Mouse (Mus musculus) liver, embryonic 15.5 days (tissue): ENCODE results near the gene Gpr82. TPM values are rescaled to one million over a fixed set of nuclear protein-coding genes. Genes with fewer than 3 reads are reported as not detected.

Experiments
- ATAC-seq: fragments of 200-750 bp; cut with Nextera tagmentation; 2 replicates; pipeline ENCODE4 v1.8.0; 2017; ENCODE audit warnings: moderate number of reproducible peaks, mild to moderate bottlenecking, moderate library complexity; ENCODE audit not compliant: insufficient read depth
- H3K27ac ChIP-seq: fragments of 300-500 bp; sonication (generic); replicated peaks from 2 replicates; pipeline ENCODE4 v1.5.1; 2015; ENCODE audit warnings: mild to moderate bottlenecking, inconsistent platforms
- H3K27me3 ChIP-seq: fragments of 300-500 bp; sonication (generic); 2 replicates; pipeline ENCODE4 v1.6.1; 2015; ENCODE audit warnings: mild to moderate bottlenecking, inconsistent platforms
- H3K36me3 ChIP-seq: fragments of 300-500 bp; sonication (generic); replicated peaks from 2 replicates; pipeline ENCODE4 v1.6.1; 2015; ENCODE audit warnings: moderate library complexity, mild to moderate bottlenecking, inconsistent platforms
- H3K4me1 ChIP-seq: fragments of 300-500 bp; sonication (generic); replicated peaks from 2 replicates; pipeline ENCODE4 v1.6.1; 2015; ENCODE audit warnings: inconsistent platforms
- H3K4me2 ChIP-seq: fragments of 300-500 bp; sonication (generic); 2 replicates; pipeline ENCODE4 v1.6.1; 2015; ENCODE audit warnings: moderate library complexity, mild to moderate bottlenecking, inconsistent platforms
- H3K4me3 ChIP-seq: fragments of 300-500 bp; sonication (generic); replicated peaks from 2 replicates; pipeline ENCODE4 v1.5.1; 2015; ENCODE audit warnings: mild to moderate bottlenecking, inconsistent platforms
- H3K9ac ChIP-seq: fragments of 300-500 bp; sonication (generic); 2 replicates; pipeline ENCODE4 v1.6.1; 2015; ENCODE audit warnings: moderate library complexity, mild to moderate bottlenecking, inconsistent platforms
- H3K9me3 ChIP-seq: fragments of 300-500 bp; sonication (generic); replicated peaks from 2 replicates; pipeline ENCODE4 v1.6.1; 2016; ENCODE audit warnings: inconsistent platforms
- WGBS: fragments of 180-500 bp; shearing (Covaris S2); methylation state at CpG from one replicate; pipeline ENCODE4 v1.1.7; 2015; ENCODE audit warnings: mixed read lengths; ENCODE audit not compliant: insufficient replicate concordance; 5-methylcytosine and 5-hydroxymethylcytosine counted together
- polyA plus RNA-seq: library from polyadenylated mRNA; unstranded; fragments of >200 nt; fragmentation: Nextera tagmentation; extraction: Ambion mirVana; gene quantifications from 2 replicates; pipeline ENCODE4 v1.2.1, GENCODE M21; 2015

Gpr82 gene
- 0.03 and 0.06 TPM in 2 replicates for polyA plus RNA-seq

DNA sequence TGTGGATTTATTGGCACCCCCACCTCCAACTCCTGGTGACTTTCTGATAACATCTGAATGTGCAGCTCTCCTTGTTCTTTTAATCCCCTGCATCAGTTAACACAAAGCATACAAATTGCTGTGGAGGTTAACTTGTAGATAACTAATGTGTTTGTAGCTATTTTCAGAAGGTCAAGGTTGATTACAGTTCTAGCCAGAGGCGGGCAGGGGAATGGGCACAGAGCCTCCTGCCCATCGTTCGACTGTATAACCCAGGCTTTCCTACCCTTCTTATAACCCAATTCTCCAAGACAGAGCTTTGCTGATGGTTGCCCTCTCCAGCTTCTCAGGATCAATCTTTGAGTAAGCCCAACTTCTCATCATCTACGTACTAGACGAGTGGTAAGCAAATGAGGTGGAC lies at the start of gene Gpr82:
Gene Gpr82, plus strand, starts transcription at position 301 of the 400 bp plus-strand sequence.
- Histone ChIP-seq H3K9me3 (no peaks in the 10 kb centered on the region), H3K36me3 (no peaks in the 10 kb centered on the region), H3K4me2 (no peak within 1 kb of the TSS), H3K4me1 (peaks cover 3% of the 10 kb centered on the region; the same call in 1 of the 2 replicates), H3K27ac (no peak within 1 kb of the TSS), H3K4me3 (no peak within 1 kb of the TSS), H3K27me3 (no peaks in the 10 kb centered on the region), H3K9ac (no peak within 1 kb of the TSS)
- no peak for ATAC-seq
- 78% methylated on average over 5 of the region's 5 CpGs for WGBS

DNA sequence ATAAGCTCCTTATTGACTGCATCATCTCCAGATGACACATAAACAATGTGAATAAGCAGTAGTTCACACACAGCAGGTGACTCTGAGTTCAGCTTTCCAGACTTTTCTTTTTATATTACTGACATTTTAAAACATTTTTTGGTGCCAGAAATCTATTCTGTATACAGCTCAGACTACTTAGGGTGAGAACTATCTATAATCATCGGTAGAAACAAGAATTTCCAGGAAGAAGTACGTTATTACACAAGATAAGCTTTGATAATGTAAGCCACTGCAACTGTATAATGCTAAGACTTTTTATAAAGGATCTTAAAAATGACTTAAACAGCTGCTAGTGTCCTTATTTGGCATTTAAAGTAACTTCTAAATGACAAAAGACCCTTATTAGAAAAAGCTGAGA lies 49.0 kb upstream of the Gpr82 start:
- no peak overlapping the region for H3K4me3 ChIP-seq
- WGBS: 32% methylated on average over 2 of the region's 2 CpGs
- H3K4me1 ChIP-seq: no peaks in the 10 kb centered on the region
- no peaks in the 10 kb centered on the region for H3K36me3 ChIP-seq
- no peak for ATAC-seq
- H3K27me3 ChIP-seq: no peaks in the 10 kb centered on the region
- H3K9ac ChIP-seq: no peak overlapping the region
- H3K9me3 ChIP-seq: no peaks in the 10 kb centered on the region
- H3K27ac ChIP-seq: no peak overlapping the region
- H3K4me2 ChIP-seq: no peak overlapping the region

DNA sequence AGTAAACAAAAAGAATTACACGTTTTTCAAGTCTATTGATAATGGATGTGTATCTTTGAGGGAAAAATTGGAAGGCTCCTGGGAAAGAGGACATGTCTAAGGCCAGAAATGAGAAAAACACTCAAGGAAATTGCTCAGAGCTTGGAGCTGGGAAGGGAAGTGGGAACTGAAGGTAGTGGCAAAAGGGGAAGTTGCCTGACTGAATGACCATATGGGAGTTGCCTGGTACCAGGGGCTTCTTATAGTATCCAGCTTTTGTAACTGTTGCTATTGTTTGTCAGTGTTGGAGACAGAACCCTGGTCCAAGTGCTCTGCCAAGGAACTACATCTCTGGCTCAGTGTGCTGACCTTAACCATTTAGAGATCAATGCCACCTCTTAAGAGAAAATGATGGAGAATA lies 44.4 kb upstream of the Gpr82 start:
- Histone ChIP-seq H3K27me3 (no peaks in the 10 kb centered on the region), H3K36me3 (no peaks in the 10 kb centered on the region), H3K4me2 (no peak overlapping the region), H3K4me1 (no peaks in the 10 kb centered on the region), H3K9ac (no peak overlapping the region), H3K9me3 (no peaks in the 10 kb centered on the region), H3K4me3 (no peak overlapping the region), H3K27ac (no peak overlapping the region)
- WGBS: 33% methylated on average over 1 of the region's 1 CpGs
- ATAC-seq: no peak

DNA sequence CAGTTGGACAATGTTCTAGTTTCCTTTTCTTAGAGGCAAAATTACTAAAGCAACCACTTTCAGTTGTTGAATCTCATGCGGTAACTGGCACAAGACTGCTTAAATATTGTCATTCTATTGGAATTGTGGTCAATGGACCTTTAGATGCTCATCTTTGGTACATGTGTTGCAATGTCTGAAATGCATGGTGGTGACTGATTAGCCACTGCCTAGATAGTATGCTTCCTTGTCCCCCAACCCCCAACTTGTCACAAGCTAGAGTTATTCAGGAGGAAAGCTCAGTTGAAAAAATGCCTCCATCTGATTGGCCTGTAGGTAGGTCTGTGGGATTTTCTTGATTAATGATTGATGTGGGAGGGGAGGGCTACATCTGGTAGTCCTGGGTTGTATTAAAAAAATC lies 43.9 kb upstream of the Gpr82 start:
- Histone ChIP-seq H3K9ac (no peak overlapping the region), H3K4me3 (no peak overlapping the region), H3K9me3 (no peaks in the 10 kb centered on the region), H3K36me3 (no peaks in the 10 kb centered on the region), H3K4me2 (no peak overlapping the region), H3K27ac (no peak overlapping the region), H3K4me1 (no peaks in the 10 kb centered on the region), H3K27me3 (no peaks in the 10 kb centered on the region)
- 61% methylated on average over 1 of the region's 1 CpGs for WGBS
- ATAC-seq: no peak

DNA sequence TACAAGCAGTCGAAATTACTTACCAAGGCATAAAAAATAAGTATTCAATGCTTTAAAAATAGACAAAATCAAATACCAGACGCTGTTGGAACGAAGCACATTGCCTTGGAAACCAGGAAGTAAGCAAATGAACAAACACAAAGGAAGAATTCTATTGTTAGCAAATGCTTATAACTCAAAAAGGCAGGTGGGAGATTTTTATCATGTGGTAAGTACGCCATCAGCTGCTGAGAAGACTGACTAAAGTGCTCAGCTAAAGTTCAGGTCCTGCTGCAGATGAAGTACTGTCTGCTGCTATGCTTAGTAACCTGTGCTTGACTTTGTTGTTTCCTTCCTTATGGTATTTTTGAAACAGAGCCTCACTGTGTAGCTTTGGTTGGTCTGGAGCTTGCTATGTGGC lies 42.7 kb upstream of the Gpr82 start:
- WGBS: 47% methylated on average over 4 of the region's 4 CpGs

DNA sequence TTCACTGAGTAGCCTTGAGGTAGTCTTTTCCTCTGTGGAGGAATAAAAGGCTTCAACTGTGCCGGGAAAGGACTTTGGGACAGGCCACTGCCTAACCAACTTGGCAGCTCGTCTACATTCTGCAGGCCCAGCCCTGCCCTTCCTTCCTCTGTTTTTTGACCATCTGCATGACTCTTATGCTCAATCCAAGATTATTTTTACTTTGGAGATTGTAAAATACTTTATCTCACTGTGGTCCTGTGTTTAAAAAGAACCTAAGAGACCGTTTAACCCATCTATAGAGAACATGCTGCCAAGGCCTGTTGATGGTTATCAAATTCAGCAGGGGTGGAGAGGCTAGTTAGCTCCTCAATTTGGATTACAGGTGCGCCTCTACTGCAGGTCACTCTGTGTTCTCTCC lies 39.7 kb upstream of the Gpr82 start:
- H3K27ac ChIP-seq: no peak overlapping the region
- 54% methylated on average over 4 of the region's 4 CpGs for WGBS
- H3K9ac ChIP-seq: no peak overlapping the region
- no peaks in the 10 kb centered on the region for H3K36me3 ChIP-seq
- H3K27me3 ChIP-seq: no peaks in the 10 kb centered on the region
- no peak overlapping the region for H3K4me2 ChIP-seq
- H3K9me3 ChIP-seq: no peaks in the 10 kb centered on the region
- ATAC-seq: no peak
- no peaks in the 10 kb centered on the region for H3K4me1 ChIP-seq
- no peak overlapping the region for H3K4me3 ChIP-seq

More for the DNA sequence above, 42.7 kb upstream of the Gpr82 start:
- Histone ChIP-seq H3K9me3 (no peaks in the 10 kb centered on the region), H3K9ac (no peak overlapping the region), H3K36me3 (no peaks in the 10 kb centered on the region), H3K27me3 (no peaks in the 10 kb centered on the region), H3K27ac (no peak overlapping the region), H3K4me1 (no peaks in the 10 kb centered on the region), H3K4me3 (no peak overlapping the region), H3K4me2 (no peak overlapping the region)
- ATAC-seq: no peak

DNA sequence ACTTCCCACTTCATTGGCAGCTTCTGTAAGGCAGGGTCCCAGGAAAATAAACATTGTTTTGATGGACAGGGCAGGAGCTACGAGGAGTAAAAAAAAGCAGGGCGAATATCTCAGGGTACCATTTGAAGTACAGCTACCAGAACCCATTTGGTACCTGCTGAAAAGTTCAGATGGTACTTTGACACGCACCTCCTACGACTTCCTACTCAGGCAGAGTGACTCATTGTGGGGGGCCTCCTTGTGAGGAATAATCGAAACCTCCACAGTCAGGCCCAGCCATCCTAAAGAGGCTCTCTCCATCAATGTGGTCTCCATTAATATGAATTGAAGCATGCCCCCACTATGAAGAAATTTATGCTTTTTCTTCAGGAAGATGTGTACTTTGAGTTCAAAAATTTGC lies 38.5 kb upstream of the Gpr82 start:
- Histone ChIP-seq H3K9ac (no peak overlapping the region), H3K4me2 (no peak overlapping the region), H3K9me3 (no peaks in the 10 kb centered on the region), H3K27ac (no peak overlapping the region), H3K27me3 (no peaks in the 10 kb centered on the region), H3K36me3 (no peaks in the 10 kb centered on the region), H3K4me1 (no peaks in the 10 kb centered on the region), H3K4me3 (no peak overlapping the region)
- no peak for ATAC-seq
- WGBS: 51% methylated on average over 5 of the region's 5 CpGs

DNA sequence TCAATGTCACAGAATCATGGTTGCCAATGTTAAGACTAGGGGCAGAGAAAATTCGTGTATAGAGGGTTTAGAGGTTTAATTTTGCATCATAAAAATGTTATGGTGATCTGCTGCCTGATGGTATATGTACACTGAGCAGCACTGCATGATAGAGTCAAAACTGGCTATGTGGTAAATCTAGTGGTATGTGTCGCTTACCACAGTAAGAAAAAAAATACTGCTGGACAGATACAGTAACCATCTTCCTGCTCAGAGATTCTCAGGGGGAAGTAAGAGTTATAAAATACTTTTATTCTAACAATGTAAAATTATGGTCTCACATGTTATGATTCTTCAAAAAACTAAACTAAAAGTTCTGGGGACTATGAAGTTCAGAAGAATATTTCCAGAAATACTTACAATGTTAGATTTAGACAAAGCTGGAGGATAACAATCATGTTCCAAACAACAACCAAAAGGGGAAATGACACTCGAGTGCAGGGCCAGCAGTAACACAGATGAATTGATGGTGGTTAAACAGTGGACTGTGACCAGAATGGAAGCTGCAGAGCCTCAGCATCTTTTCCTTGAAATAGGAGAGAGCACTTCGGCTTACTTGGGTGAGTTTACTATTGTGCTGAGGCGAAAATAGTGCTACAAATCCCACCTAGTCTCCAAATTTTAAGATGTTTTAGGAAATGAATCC lies 29.4 kb upstream of the Gpr82 start, which contains the start of gene Gpr34:
Gene Gpr34, plus strand, starts transcription at position 491 of the 685 bp plus-strand sequence.
- no peaks in the 10 kb centered on the region for H3K36me3 ChIP-seq
- WGBS: 26% methylated on average over 5 of the region's 5 CpGs
- no peaks in the 10 kb centered on the region for H3K4me1 ChIP-seq

DNA sequence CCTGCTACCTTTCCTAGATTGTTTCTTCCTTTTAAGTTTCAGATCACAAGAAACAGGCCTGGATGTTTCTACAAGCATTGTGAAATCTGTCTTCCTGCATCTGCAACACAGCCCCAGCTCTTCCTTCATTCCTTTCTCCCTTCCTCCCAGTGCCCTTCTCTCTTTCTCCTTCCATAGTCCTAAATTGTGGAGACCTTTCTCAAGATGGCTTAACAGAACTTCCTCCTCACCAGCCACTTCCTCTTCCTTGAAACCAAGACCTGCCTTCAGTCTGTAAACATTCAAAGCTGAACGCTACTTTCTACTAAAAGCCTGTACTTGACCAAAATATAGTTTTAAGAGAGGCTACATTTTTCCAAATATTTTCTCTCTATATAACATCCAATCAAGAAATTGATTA lies 24.8 kb upstream of the Gpr82 start:
- WGBS: 46% methylated on average over 1 of the region's 1 CpGs
- Histone ChIP-seq H3K27me3 (no peaks in the 10 kb centered on the region), H3K4me3 (no peak overlapping the region), H3K9me3 (no peaks in the 10 kb centered on the region), H3K27ac (no peak overlapping the region), H3K4me1 (no peaks in the 10 kb centered on the region), H3K4me2 (no peak overlapping the region), H3K36me3 (no peaks in the 10 kb centered on the region), H3K9ac (no peak overlapping the region)
- no peak for ATAC-seq

More for the DNA sequence above, 29.4 kb upstream of the Gpr82 start, which contains the start of gene Gpr34:
- Histone ChIP-seq H3K4me2 (no peak within 1 kb of the TSS), H3K27me3 (no peaks in the 10 kb centered on the region), H3K4me3 (no peak within 1 kb of the TSS), H3K9me3 (no peaks in the 10 kb centered on the region), H3K27ac (no peak within 1 kb of the TSS), H3K9ac (no peak within 1 kb of the TSS)
- ATAC-seq: no peak

DNA sequence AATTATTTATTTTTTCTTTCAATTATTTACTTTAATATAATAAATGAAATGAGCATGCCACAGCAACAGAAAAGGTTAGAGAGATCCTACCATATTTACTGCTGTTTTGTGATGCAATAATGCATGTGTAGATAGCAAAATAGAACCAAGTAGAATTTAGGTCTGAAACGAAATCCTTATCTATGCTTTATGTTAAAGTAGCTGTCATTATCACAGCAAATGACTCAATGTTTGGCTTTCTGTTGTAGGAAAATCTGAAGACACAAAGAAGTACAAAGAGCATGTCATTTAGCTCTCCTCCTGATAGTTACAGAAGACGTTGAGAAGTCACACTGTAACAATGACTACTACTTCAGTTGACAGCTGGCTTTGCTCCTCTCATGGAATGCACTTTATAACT lies 22.3 kb upstream of the Gpr82 start:
- H3K27ac ChIP-seq: no peak overlapping the region
- H3K27me3 ChIP-seq: no peaks in the 10 kb centered on the region
- H3K4me1 ChIP-seq: no peaks in the 10 kb centered on the region
- H3K9me3 ChIP-seq: no peaks in the 10 kb centered on the region
- H3K4me2 ChIP-seq: no peak overlapping the region
- H3K4me3 ChIP-seq: no peak overlapping the region
- no peaks in the 10 kb centered on the region for H3K36me3 ChIP-seq
- no peak for ATAC-seq
- WGBS: 30% methylated on average over 2 of the region's 2 CpGs
- no peak overlapping the region for H3K9ac ChIP-seq

DNA sequence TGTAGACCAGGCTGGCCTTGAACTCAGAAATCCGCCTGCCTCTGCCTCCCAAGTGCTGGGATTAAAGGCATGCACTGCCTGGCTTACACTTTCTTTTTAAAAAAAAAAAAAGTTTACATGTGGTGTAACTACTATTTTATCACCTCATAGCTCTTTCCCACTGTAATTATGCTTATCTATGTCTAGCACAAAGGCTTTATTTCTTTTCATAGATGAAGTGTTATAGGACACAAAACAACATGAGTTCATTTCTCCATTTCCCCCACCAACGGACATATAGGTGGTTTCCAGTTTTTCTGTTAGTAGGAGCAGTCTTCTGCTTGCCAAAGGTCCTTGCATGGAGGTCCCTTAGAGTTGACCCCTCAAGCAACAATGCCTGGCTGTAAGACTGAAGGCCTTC lies 9.3 kb upstream of the Gpr82 start:
- Histone ChIP-seq H3K9ac (no peak overlapping the region), H3K4me3 (no peak overlapping the region), H3K27me3 (no peaks in the 10 kb centered on the region), H3K4me1 (peaks cover 9% of the 10 kb centered on the region; the same call in 1 of the 2 replicates), H3K4me2 (no peak overlapping the region), H3K36me3 (no peaks in the 10 kb centered on the region), H3K27ac (no peak overlapping the region), H3K9me3 (no peaks in the 10 kb centered on the region)
- 29% methylated on average over 2 of the region's 2 CpGs for WGBS
- ATAC-seq: no peak

DNA sequence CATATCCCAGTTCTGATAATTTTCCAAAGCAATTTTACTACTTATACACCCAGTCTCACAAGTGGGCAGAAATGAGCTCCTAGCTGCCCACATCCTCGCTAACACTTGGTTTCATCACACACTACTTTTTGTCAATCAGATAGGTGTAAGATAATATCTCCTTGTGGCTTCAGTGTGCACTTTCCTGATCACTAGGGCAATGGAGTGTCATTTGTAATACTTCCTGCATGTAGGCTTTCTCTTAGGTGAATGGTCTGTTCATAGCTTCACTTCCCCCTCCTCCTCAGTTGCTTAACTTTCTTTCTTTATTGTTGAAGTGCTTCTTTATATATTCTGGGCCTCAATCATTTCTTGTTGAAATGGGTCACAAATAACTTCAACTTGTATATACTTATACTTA lies 8.9 kb upstream of the Gpr82 start:
- ATAC-seq: no peak
- 44% methylated on average over 1 of the region's 1 CpGs for WGBS
- Histone ChIP-seq H3K27ac (no peak overlapping the region), H3K4me2 (no peak overlapping the region), H3K4me1 (peaks cover 9% of the 10 kb centered on the region; the same call in 1 of the 2 replicates), H3K36me3 (no peaks in the 10 kb centered on the region), H3K9me3 (no peaks in the 10 kb centered on the region), H3K9ac (no peak overlapping the region), H3K27me3 (no peaks in the 10 kb centered on the region), H3K4me3 (no peak overlapping the region)
